Mouse (Mus musculus) forebrain, embryonic 14.5 days (tissue): ENCODE results near the gene Ccdc17. TPM values are rescaled to one million over a fixed set of nuclear protein-coding genes. Genes with fewer than 3 reads are reported as not detected.

ENCODE experiments used
- ATAC-seq: fragments of 200-750 bp; cut with Nextera tagmentation; 2 replicates; pipeline ENCODE4 v1.8.0; 2017; ENCODE audit warnings: mild to moderate bottlenecking, moderate library complexity
- DNase-seq: peaks from one replicate; pipeline ENCODE4 v3.0.0-alpha.2; 2015; ENCODE audit warnings: low spot score
- H3K27ac ChIP-seq: fragments of 300-500 bp; sonication (generic); 2 replicates; pipeline ENCODE4 v1.5.1; 2014; ENCODE audit warnings: low read depth, mild to moderate bottlenecking, control low read depth, low read length, moderate library complexity
- H3K27me3 ChIP-seq: fragments of 300-500 bp; sonication (generic); replicated peaks from 2 replicates; pipeline ENCODE4 v1.6.1; 2014; ENCODE audit warnings: low read length, control low read depth, mixed read lengths; ENCODE audit not compliant: control insufficient read depth, insufficient read depth
- H3K36me3 ChIP-seq: fragments of 300-500 bp; sonication (generic); 2 replicates; pipeline ENCODE4 v1.6.1; 2014; ENCODE audit warnings: low read length, control low read depth; ENCODE audit not compliant: control insufficient read depth, insufficient read depth
- H3K4me1 ChIP-seq: fragments of 300-500 bp; sonication (generic); 2 replicates; pipeline ENCODE4 v1.6.1; 2014; ENCODE audit warnings: antibody characterized with exemption, low read length, control low read depth; ENCODE audit not compliant: control insufficient read depth, insufficient read depth
- H3K4me2 ChIP-seq: fragments of 300-500 bp; sonication (generic); 2 replicates; pipeline ENCODE4 v1.6.1; 2014; ENCODE audit warnings: mild to moderate bottlenecking, control low read depth, low read length
- H3K4me3 ChIP-seq: fragments of 300-500 bp; sonication (generic); 2 replicates; pipeline ENCODE4 v1.5.1; 2014; ENCODE audit warnings: low read depth, low read length, control low read depth
- H3K9ac ChIP-seq: fragments of 300-500 bp; sonication (generic); 2 replicates; pipeline ENCODE4 v1.6.1; 2014; ENCODE audit warnings: mild to moderate bottlenecking, low read length, control low read depth, moderate library complexity
- H3K9me3 ChIP-seq: fragments of 300-500 bp; sonication (generic); replicated peaks from 2 replicates; pipeline ENCODE4 v1.6.1; 2016; ENCODE audit warnings: low read length, control low read depth, mixed read lengths; ENCODE audit not compliant: control insufficient read depth
- WGBS: fragments of 180-500 bp; shearing (Covaris S2); extraction: QIAGEN DNeasy Blood & Tissue Kit; methylation state at CpG from one replicate; pipeline ENCODE4 v1.1.7; 2014; 5-methylcytosine and 5-hydroxymethylcytosine counted together
- polyA plus RNA-seq: library from polyadenylated mRNA; unstranded; fragments of >200 nt; fragmentation: Nextera tagmentation; extraction: Ambion mirVana; gene quantifications from 2 replicates; pipeline ENCODE4 v1.2.1, GENCODE M21; 2014

The Ccdc17 gene
- 3.1 and 3.8 TPM in 2 replicates for polyA plus RNA-seq

DNA sequence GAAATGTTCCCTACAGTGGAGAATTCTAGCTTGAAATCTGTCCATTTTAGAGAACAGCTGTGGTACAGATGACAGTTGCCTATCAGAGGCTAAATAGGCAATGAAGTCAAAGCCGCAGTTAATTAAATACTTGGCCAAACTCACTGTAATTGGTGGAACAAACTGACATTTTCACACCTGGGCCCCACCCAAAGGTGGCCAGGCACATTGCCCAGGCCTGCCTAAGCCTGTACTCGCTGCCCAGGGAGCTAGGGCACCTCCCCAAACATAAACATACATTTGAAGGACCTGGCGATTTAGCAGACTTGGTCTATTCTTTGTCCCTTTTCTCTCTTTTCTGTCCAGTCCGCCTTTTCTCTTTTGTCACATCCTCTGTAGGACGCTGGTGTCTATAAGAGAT lies at the start of gene Ccdc17:
Ccdc17 (plus strand) TSS at position 276 of the 400 bp plus-strand sequence.
- H3K27me3 ChIP-seq, result no peaks in the 10 kb centered on the region
- H3K9me3 ChIP-seq, result no peaks in the 10 kb centered on the region
- ATAC-seq, result no peak
- no peak for DNase-seq
- peak within 1 kb of the TSS; percentile 59 for H3K4me3 ChIP-seq
- peak within 1 kb of the TSS; percentile 71 for H3K9ac ChIP-seq
- H3K36me3 ChIP-seq, result peaks cover 51% of the 10 kb centered on the region
- peaks cover 11% of the 10 kb centered on the region for H3K4me1 ChIP-seq
- 28% methylated on average over 5 of the region's 5 CpGs for WGBS
- H3K27ac ChIP-seq, result peak within 1 kb of the TSS; percentile 55; the same call in 1 of the 2 replicates
- peak within 1 kb of the TSS; percentile 82 for H3K4me2 ChIP-seq

DNA sequence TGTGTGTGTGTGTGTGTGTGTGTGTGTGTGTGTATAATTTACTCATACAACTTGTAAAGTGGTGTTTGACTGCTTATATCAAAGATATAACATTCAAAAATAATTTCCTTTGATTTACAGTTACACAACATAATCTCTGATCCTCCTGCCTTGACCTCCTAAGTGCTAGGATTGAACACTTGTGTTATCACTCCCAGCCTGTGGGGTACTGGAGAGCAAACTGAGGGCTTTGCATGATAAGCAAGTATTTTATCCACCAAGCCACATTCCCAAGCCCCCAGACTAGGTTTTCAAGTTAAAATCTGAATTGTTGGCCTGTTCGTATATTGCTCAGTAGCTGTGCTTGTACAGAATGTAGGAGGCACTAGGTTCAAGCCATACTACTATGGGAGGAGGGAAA lies 46.0 kb upstream of the Ccdc17 start:
- ATAC-seq (no peak), DNase-seq (no peak)
- Histone ChIP-seq H3K4me3 (no peak overlapping the region), H3K4me2 (no peak overlapping the region), H3K36me3 (peaks cover 17% of the 10 kb centered on the region), H3K4me1 (no peaks in the 10 kb centered on the region), H3K27ac (no peak overlapping the region), H3K9me3 (no peaks in the 10 kb centered on the region), H3K27me3 (no peaks in the 10 kb centered on the region), H3K9ac (no peak overlapping the region)
- WGBS, result 94% methylated on average over 1 of the region's 1 CpGs

DNA sequence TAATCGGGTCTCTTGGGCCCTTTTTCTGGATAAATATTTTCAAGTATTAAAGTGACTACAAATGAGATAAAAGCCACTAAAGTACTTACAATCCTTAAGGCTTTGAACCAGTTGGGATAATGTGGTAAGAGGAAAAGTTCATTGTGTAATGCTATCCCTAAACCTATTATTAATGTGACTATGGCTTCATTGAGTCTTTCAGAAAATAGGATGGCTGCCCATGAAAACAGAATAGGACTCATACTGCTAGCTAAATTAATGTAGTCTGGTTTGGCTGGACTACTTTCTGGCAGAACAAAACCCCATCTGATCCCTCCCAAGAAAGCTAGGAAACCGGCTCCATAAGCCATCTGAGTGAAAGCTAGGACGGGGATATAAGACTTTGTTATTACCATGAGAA lies 43.4 kb upstream of the Ccdc17 start:
- Histone ChIP-seq H3K9ac (no peak overlapping the region), H3K4me2 (no peak overlapping the region), H3K36me3 (peaks cover 17% of the 10 kb centered on the region), H3K27ac (no peak overlapping the region), H3K4me1 (peaks cover 4% of the 10 kb centered on the region; the same call in 1 of the 2 replicates), H3K27me3 (no peaks in the 10 kb centered on the region), H3K9me3 (no peaks in the 10 kb centered on the region), H3K4me3 (no peak overlapping the region)
- WGBS, result 82% methylated on average over 3 of the region's 3 CpGs
- ATAC-seq (no peak), DNase-seq (no peak)

DNA sequence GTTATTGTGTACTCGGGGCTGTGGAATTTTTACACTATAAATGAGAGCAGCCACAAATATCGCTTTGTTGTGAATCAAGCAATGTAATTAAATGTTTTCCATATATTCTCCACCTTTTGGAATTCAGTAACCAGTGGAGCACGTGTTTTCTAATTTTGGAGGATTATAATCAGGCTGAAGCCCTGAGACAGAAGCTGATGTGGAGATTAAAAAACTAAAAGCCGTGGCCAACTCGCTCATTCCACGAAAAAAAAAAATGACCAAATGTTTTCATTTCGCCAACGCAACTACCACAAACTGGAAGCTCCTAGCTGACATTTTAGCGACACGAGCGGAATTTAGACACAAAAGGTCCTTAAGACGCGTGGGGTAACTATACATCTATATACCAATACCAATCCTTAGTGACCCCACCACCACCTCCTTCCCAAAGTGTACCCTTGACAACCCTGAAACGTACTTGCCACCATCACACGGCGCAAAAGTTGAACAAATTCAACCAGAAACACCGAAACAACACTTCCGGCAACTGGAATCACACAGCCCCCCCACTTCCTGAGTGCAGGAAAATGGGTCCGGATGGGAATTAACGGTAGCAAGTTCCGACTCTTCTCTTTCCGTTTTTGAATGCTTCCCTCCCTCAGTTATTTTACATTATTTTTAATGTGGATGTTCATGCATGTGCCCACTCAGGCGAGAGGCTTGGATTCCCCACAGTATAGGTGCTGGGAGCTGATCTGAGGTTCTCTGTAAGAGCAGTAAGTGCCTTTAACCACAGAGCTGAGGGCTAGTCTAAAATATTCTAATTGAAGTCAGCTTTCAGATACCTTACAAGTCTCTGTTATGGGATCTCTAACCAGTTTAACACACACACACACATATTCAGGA lies 40.8 kb upstream of the Ccdc17 start, which contains the start of gene Tmem69:
Tmem69 (minus strand) TSS at position 524 of the 888 bp plus-strand sequence.
- peak within 1 kb of the TSS; percentile 75 for H3K4me3 ChIP-seq
- peak within 1 kb of the TSS; percentile 85 for H3K27ac ChIP-seq
- no peaks in the 10 kb centered on the region for H3K27me3 ChIP-seq
- 3% methylated on average over 23 of the region's 23 CpGs for WGBS
- no peaks in the 10 kb centered on the region for H3K9me3 ChIP-seq
- DNase-seq (peak; percentile 88), ATAC-seq (no peak)
- H3K36me3 ChIP-seq, result peaks cover 17% of the 10 kb centered on the region
- H3K4me2 ChIP-seq, result peak within 1 kb of the TSS; percentile 81
- peak within 1 kb of the TSS; percentile 79 for H3K9ac ChIP-seq
- peaks cover 17% of the 10 kb centered on the region for H3K4me1 ChIP-seq

DNA sequence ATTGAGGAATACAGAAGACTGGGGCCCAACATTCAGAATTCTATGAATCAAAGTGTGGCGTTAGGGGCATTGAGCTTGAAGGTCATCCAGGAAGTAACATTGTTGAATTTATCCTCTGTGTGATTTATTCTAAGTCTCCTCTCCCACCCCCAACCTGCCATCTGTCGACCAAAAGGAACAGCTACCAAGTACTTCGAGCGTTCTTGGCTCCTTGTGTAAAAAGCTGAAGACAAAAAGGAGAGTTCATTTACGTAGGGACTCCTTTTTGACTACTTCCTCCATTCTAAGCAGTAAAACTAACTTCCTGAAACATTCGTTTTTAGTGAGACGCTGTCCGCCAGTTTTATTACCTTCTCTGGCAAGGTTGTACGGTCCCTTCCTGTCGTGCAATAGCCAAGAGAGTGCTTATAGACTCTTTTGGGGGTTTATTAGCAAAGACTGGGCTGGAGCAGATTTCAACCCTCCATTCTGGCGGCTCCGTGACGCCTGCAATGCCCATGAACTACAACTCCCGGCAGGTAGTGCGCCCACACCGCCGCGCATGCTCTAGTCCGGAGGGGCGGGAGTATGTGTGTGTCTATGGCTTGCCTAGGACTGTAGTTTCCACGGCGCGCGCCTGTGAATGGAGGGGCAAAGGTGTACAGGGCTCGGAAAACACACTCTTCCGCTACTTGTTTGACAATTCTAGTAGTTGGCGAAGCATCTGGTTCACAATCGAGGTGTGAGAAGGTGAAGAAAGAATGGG lies 39.7 kb upstream of the Ccdc17 start:
- WGBS, result under 1% methylated on average over 28 of the region's 28 CpGs
- Histone ChIP-seq H3K36me3 (peaks cover 17% of the 10 kb centered on the region), H3K4me1 (peaks cover 17% of the 10 kb centered on the region), H3K27ac (peak overlapping the region; percentile 85), H3K9me3 (no peaks in the 10 kb centered on the region), H3K9ac (peak overlapping the region; percentile 79), H3K27me3 (no peaks in the 10 kb centered on the region), H3K4me2 (peak overlapping the region; percentile 81), H3K4me3 (peak overlapping the region; percentile 75)
- peak; percentile 97 for DNase-seq
- peak; percentile 98 for ATAC-seq

DNA sequence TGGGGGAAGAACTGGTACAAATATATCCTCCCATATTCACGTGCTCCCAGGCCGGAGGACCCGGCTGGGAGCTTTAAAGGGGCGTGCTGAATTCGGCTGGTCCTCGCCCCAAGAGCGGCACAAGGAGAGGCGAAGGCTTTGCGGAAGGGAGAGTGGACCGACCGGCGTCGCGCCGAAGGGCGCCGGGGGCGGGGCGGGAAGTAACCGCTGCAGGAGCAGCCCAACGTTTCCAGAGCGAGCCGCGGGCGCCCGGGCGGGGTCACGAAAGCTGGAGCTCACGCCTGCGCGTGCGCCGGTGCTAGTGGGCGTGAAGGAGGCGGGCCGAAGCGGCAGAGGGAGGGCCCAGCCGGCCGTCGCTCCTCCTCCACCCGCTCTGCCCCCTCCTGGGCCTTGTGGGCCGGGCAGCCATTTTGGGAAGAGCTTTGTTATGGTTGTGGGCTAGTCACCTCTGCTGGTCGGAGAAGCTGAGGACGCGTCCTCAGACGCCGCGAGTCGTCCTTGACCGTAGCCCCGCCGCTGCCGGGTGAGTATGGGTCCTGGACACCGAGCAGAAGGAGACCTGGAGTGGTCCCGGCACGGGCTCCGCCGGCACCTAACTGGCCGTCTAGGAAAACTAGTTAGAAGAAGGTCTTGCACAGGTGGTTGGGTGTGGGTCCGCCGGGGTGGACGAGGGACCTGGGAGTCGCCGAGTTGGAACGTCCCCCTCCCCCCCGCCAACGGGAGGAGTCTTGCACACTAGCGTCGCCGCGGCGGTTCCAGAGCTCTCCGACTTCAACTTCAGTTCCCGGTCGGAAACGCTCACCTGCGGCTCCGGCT lies 38.9 kb upstream of the Ccdc17 start, which contains the start of gene Gpbp1l1:
Gpbp1l1 (plus strand) TSS at position 353 of the 816 bp plus-strand sequence.
- ATAC-seq (peak; percentile 96), DNase-seq (peak; percentile 98)
- Histone ChIP-seq H3K4me3 (peak within 1 kb of the TSS; percentile 75), H3K27me3 (no peaks in the 10 kb centered on the region), H3K9ac (peak within 1 kb of the TSS; percentile 79), H3K27ac (peak within 1 kb of the TSS; percentile 85), H3K4me2 (peak within 1 kb of the TSS; percentile 81), H3K36me3 (peaks cover 12% of the 10 kb centered on the region), H3K4me1 (peaks cover 17% of the 10 kb centered on the region), H3K9me3 (no peaks in the 10 kb centered on the region)
- under 1% methylated on average over 77 of the region's 78 CpGs for WGBS

DNA sequence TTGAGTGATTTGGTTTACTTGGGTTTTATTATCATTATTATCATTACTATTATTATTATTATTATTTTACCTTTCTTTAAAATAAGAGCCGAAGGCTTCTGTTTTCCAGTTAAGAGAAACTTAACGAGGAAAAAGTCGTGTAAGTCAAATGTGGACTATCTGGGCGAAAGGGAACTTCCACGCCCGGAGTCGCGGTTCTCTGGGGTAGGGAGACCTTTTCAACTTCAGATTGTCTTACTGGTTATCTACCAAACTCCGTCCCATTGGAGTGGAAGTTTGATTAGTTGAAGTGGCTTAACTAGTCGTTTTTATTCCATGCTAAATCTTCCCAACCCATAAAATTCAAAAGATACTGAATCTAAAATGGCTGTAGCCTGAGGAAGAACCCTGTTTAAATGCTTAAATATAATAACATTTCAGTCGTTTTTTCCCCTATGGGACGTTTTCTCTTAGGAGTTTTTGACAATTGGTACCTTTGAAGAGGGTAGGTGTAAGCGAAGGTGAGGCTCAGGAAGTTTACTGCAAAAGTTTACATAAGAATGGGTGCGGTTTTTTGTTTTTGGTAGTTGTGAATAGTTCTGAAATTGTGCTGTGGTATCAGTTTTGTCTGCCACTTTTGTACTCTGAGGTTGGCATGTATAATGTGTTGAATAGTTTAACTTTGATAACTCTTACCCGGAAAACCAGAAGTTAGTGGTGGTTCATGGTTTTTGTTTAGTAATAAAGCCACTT lies 38.1 kb upstream of the Ccdc17 start:
- Histone ChIP-seq H3K36me3 (peaks cover 7% of the 10 kb centered on the region), H3K4me3 (peak overlapping the region; percentile 75), H3K27ac (no peak overlapping the region), H3K27me3 (no peaks in the 10 kb centered on the region), H3K9ac (peak overlapping the region; percentile 79), H3K9me3 (no peaks in the 10 kb centered on the region), H3K4me1 (peaks cover 17% of the 10 kb centered on the region), H3K4me2 (peak overlapping the region; percentile 74)
- DNase-seq, result peak; percentile 1
- WGBS, result 5% methylated on average over 15 of the region's 15 CpGs
- ATAC-seq, result no peak

DNA sequence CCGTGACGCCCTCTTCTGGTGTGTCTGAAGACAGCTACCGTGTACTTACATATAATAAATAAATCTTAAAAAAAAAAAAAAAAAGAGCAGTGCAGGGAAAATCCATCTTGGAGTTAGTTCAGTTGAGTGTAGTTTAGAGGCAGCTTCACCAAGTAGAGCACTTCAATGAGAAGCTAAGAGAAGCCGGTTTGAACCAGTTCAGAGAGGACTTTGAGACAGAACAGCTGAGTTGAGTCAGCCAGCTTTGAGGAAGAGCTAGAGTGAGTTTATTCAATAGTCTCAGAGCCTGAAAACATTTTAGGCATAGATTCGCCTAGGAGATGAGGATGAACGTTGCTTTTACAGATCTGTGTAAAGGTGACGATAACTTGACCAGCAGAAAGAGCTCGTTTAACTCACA lies 661 bp upstream of the Ccdc17 start:
- H3K36me3 ChIP-seq, result peaks cover 51% of the 10 kb centered on the region
- H3K4me2 ChIP-seq, result no peak overlapping the region
- no peaks in the 10 kb centered on the region for H3K27me3 ChIP-seq
- H3K27ac ChIP-seq, result no peak overlapping the region
- ATAC-seq, result no peak
- 83% methylated on average over 8 of the region's 8 CpGs for WGBS
- H3K4me1 ChIP-seq, result peaks cover 11% of the 10 kb centered on the region
- no peak overlapping the region for H3K9ac ChIP-seq
- H3K9me3 ChIP-seq, result no peaks in the 10 kb centered on the region
- H3K4me3 ChIP-seq, result no peak overlapping the region
- DNase-seq, result no peak
